Mouse (Mus musculus): ENCODE measurements around the gene Erp27.

GRCm38 (mm10) chr6:136902527-136902926 lies 19.5 kb downstream of the Erp27 start:
- TF ChIP-seq EP300 (IDR thresholded peaks at IDR 0.05) (no peak), CTCF (IDR thresholded peaks at IDR 0.05) (no peak)
